Mouse (Mus musculus): ENCODE results near the gene She. TPM values are rescaled to one million over a fixed set of nuclear protein-coding genes. Genes with fewer than 3 reads are reported as not detected.

She gene
- polyA plus RNA-seq, 1 experiment from 2014 or later = 7.5 TPM

GRCm38 (mm10) chr3:89800774-89801506 is 30.2 kb upstream of the She start:
- Histone ChIP-seq H3K36me3 (no peaks in the 10 kb centered on the region), H3K27me3 (no peaks in the 10 kb centered on the region), H3K4me3 (replicated peaks) (no peak overlapping the region), H3K4me1 (peaks cover 4% of the 10 kb centered on the region), H3K27ac (no peak overlapping the region), H3K4me2 (no peak overlapping the region), H3K9ac (no peak overlapping the region), H3K9me3 (replicated peaks) (no peaks in the 10 kb centered on the region)
- 72% methylated on average over 5 of the region's 5 CpGs for WGBS
- ATAC-seq (replicated peaks; ENCODE audit: low FRiP score) = no peak

GRCm38 (mm10) chr3:89801507-89801847 is 29.7 kb upstream of the She start:
- Histone ChIP-seq H3K4me2 (no peak overlapping the region), H3K27ac (no peak overlapping the region), H3K4me1 (peaks cover 4% of the 10 kb centered on the region), H3K9me3 (replicated peaks) (no peaks in the 10 kb centered on the region), H3K9ac (no peak overlapping the region), H3K27me3 (no peaks in the 10 kb centered on the region), H3K4me3 (replicated peaks) (no peak overlapping the region), H3K36me3 (no peaks in the 10 kb centered on the region)
- WGBS = 10% methylated on average over 3 of the region's 3 CpGs
- 0 out of 2 replicates have a peak, but pooled peaks have one; percentile 12 for ATAC-seq (replicated peaks; ENCODE audit: low FRiP score)

- Histone ChIP-seq H3K4me1 (peaks cover 4% of the 10 kb centered on the region), H3K36me3 (no peaks in the 10 kb centered on the region), H3K4me3 (replicated peaks) (no peak overlapping the region), H3K9me3 (replicated peaks) (no peaks in the 10 kb centered on the region), H3K27me3 (no peaks in the 10 kb centered on the region), H3K9ac (no peak overlapping the region), H3K4me2 (no peak overlapping the region), H3K27ac (no peak overlapping the region)
- 85% methylated on average over 15 of the region's 15 CpGs for WGBS
- no peak for ATAC-seq (replicated peaks; ENCODE audit: low FRiP score)
Measured at GRCm38 (mm10) chr3:89802876-89803275, 28.3 kb upstream of the She start.

DNA sequence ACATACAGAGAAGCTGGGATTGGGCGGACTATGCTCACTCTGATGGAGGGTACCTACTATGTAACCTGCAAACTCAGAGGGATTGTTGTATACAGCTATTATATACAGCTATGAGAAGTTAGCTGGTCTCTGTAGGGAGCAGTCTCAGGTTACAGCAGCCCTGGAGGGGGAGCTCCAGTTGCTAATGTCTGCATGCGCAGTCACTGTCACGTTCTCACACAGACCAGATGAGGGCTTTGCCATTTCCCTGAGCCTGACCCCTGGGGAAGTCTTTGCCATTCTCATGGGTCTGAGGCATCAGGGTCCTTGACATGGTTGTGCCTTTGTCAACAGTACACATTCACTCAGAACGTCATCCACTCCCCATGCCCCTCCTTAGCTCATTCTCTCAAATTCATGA is 26.0 kb upstream of the She start:
- Histone ChIP-seq H3K4me1 (no peaks in the 10 kb centered on the region), H3K36me3 (no peaks in the 10 kb centered on the region), H3K4me2 (no peak overlapping the region), H3K4me3 (replicated peaks) (no peak overlapping the region), H3K27ac (no peak overlapping the region), H3K9me3 (replicated peaks) (no peaks in the 10 kb centered on the region), H3K9ac (no peak overlapping the region), H3K27me3 (no peaks in the 10 kb centered on the region)
- no peak for ATAC-seq (replicated peaks; ENCODE audit: low FRiP score)
- 63% methylated on average over 4 of the region's 4 CpGs for WGBS

- Histone ChIP-seq H3K4me3 (replicated peaks) (no peak overlapping the region), H3K4me1 (no peaks in the 10 kb centered on the region), H3K36me3 (no peaks in the 10 kb centered on the region), H3K9ac (no peak overlapping the region), H3K27me3 (no peaks in the 10 kb centered on the region), H3K27ac (no peak overlapping the region), H3K4me2 (no peak overlapping the region), H3K9me3 (replicated peaks) (no peaks in the 10 kb centered on the region)
- ATAC-seq (replicated peaks; ENCODE audit: low FRiP score) = no peak
- 86% methylated on average over 2 of the region's 2 CpGs for whole genome bisulfite sequencing
Measured at GRCm38 (mm10) chr3:89806751-89807150, 24.4 kb upstream of the She start.

- Histone ChIP-seq H3K27me3 (no peaks in the 10 kb centered on the region), H3K36me3 (no peaks in the 10 kb centered on the region), H3K4me2 (no peak overlapping the region), H3K4me3 (replicated peaks) (no peak overlapping the region), H3K9ac (no peak overlapping the region), H3K4me1 (no peaks in the 10 kb centered on the region), H3K27ac (no peak overlapping the region), H3K9me3 (replicated peaks) (no peaks in the 10 kb centered on the region)
- WGBS = 93% methylated on average over 3 of the region's 3 CpGs
- ATAC-seq (replicated peaks; ENCODE audit: low FRiP score) = no peak
Measured at GRCm38 (mm10) chr3:89807171-89807570, 24.0 kb upstream of the She start.

GRCm38 (mm10) chr3:89807881-89808280 is 23.3 kb upstream of the She start:
- no peaks in the 10 kb centered on the region for H3K27me3 ChIP-seq
- no peak overlapping the region for H3K4me2 ChIP-seq
- ATAC-seq (replicated peaks; ENCODE audit: low FRiP score) = 0 out of 2 replicates have a peak, but pooled peaks have one; percentile 36
- H3K4me1 ChIP-seq = no peaks in the 10 kb centered on the region
- WGBS = 76% methylated on average over 5 of the region's 5 CpGs
- H3K4me3 ChIP-seq (replicated peaks) = no peak overlapping the region
- no peaks in the 10 kb centered on the region for H3K9me3 ChIP-seq (replicated peaks)
- H3K27ac ChIP-seq = no peak overlapping the region
- no peak overlapping the region for H3K9ac ChIP-seq
- no peaks in the 10 kb centered on the region for H3K36me3 ChIP-seq

- WGBS = 50% methylated on average over 9 of the region's 9 CpGs
- ATAC-seq (replicated peaks; ENCODE audit: low FRiP score) = no peak
- no peak overlapping the region for H3K27ac ChIP-seq
Measured at GRCm38 (mm10) chr3:89808638-89809037, 22.5 kb upstream of the She start.

GRCm38 (mm10) chr3:89810841-89811240 is 20.3 kb upstream of the She start:
- H3K27ac ChIP-seq = no peak overlapping the region
- H3K4me1 ChIP-seq = no peaks in the 10 kb centered on the region
- H3K9me3 ChIP-seq (replicated peaks) = no peaks in the 10 kb centered on the region
- no peaks in the 10 kb centered on the region for H3K27me3 ChIP-seq
- ATAC-seq (replicated peaks; ENCODE audit: low FRiP score) = no peak
- H3K36me3 ChIP-seq = no peaks in the 10 kb centered on the region
- no peak overlapping the region for H3K4me3 ChIP-seq (replicated peaks)
- no peak overlapping the region for H3K4me2 ChIP-seq
- no peak overlapping the region for H3K9ac ChIP-seq

More at GRCm38 (mm10) chr3:89808638-89809037, 22.5 kb upstream of the She start:
- H3K4me2 ChIP-seq = no peak overlapping the region
- no peak overlapping the region for H3K9ac ChIP-seq
- H3K27me3 ChIP-seq = no peaks in the 10 kb centered on the region
- no peaks in the 10 kb centered on the region for H3K36me3 ChIP-seq
- no peaks in the 10 kb centered on the region for H3K9me3 ChIP-seq (replicated peaks)
- no peaks in the 10 kb centered on the region for H3K4me1 ChIP-seq
- no peak overlapping the region for H3K4me3 ChIP-seq (replicated peaks)

GRCm38 (mm10) chr3:89812166-89812565 is 19.0 kb upstream of the She start:
- Histone ChIP-seq H3K4me3 (replicated peaks) (no peak overlapping the region), H3K9ac (no peak overlapping the region), H3K4me1 (no peaks in the 10 kb centered on the region), H3K36me3 (no peaks in the 10 kb centered on the region), H3K27me3 (no peaks in the 10 kb centered on the region), H3K27ac (no peak overlapping the region), H3K9me3 (replicated peaks) (no peaks in the 10 kb centered on the region), H3K4me2 (no peak overlapping the region)
- no peak for ATAC-seq (replicated peaks; ENCODE audit: low FRiP score)
- WGBS = 73% methylated on average over 3 of the region's 3 CpGs

DNA sequence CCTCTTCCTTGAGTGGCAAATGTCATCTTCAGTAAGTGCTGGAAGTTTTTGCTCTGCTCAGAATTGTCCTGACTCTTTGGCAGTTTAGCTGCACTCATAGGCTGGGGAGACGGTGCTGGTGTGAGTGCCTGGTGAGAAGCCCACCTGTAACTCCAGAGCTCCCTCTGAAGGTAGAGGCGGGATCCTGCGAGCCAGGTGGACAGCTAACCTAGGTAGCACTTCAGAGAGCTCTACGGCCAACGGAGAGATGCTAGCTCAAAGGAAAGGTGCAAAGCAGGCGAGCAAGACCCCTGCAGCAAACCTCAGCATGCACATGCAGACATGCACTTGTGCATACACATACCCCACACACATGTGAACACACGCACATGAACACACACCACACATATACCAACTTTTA is 17.1 kb upstream of the She start:
- H3K9me3 ChIP-seq (replicated peaks) = no peaks in the 10 kb centered on the region
- no peak for ATAC-seq (replicated peaks; ENCODE audit: low FRiP score)
- H3K4me3 ChIP-seq (replicated peaks) = no peak overlapping the region
- WGBS = 75% methylated on average over 7 of the region's 7 CpGs
- H3K27ac ChIP-seq = no peak overlapping the region
- H3K4me2 ChIP-seq = no peak overlapping the region
- H3K27me3 ChIP-seq = no peaks in the 10 kb centered on the region
- H3K9ac ChIP-seq = no peak overlapping the region
- no peaks in the 10 kb centered on the region for H3K4me1 ChIP-seq
- H3K36me3 ChIP-seq = no peaks in the 10 kb centered on the region

- Histone ChIP-seq H3K9ac (no peak overlapping the region), H3K4me2 (no peak overlapping the region), H3K27ac (no peak overlapping the region), H3K4me3 (replicated peaks) (no peak overlapping the region), H3K36me3 (no peaks in the 10 kb centered on the region), H3K4me1 (no peaks in the 10 kb centered on the region), H3K27me3 (peaks cover under 1% of the 10 kb centered on the region; the same call in 1 of the 2 replicates), H3K9me3 (replicated peaks) (no peaks in the 10 kb centered on the region)
- ATAC-seq (replicated peaks; ENCODE audit: low FRiP score) = no peak
- 62% methylated on average over 4 of the region's 4 CpGs for WGBS
Measured at GRCm38 (mm10) chr3:89817056-89817455, 14.1 kb upstream of the She start.

GRCm38 (mm10) chr3:89818605-89819004 is 12.6 kb upstream of the She start:
- Histone ChIP-seq H3K36me3 (no peaks in the 10 kb centered on the region), H3K27ac (no peak overlapping the region), H3K4me2 (no peak overlapping the region), H3K9me3 (replicated peaks) (no peaks in the 10 kb centered on the region), H3K4me1 (no peaks in the 10 kb centered on the region), H3K27me3 (peaks cover 7% of the 10 kb centered on the region; the same call in 1 of the 2 replicates), H3K4me3 (replicated peaks) (no peak overlapping the region), H3K9ac (no peak overlapping the region)
- ATAC-seq (replicated peaks; ENCODE audit: low FRiP score) = no peak
- 71% methylated on average over 3 of the region's 3 CpGs for WGBS
